Mouse (Mus musculus): ENCODE data around the gene Gcnt7. TPM values are rescaled to one million over a fixed set of nuclear protein-coding genes. Genes with fewer than 3 reads are reported as not detected.

Gene Gcnt7
- polyA plus RNA-seq, 1 experiment from 2014 or later: 0.50 TPM

DNA sequence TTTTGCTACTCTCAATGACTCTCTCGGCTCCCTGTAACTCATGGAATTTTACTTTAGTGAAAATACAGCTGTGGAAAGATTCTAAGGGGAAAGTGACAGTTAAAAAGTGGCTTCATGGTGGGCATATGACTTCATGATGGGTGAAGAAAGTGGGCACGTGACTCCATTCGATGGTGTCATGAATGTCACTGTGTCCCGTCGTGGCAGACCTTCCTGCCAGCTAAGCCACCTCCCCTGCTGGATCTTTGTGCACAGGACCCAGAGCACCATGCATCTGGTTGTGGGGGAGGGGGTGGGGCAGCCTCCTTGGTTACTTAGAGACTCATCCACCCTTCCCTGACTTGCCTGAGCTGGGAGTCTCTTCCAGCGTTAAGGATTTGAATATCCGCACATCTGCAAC, 54.2 kb downstream of the Gcnt7 start:
- no peak for ATAC-seq (replicated peaks; ENCODE audit: low FRiP score, low read depth)
- no peak overlapping the region for H3K9ac ChIP-seq (ENCODE audit: low read depth, low read length)
- 54% methylated on average over 7 of the region's 7 CpGs for WGBS
- no peak for TF ChIP-seq CTCF (IDR thresholded peaks at IDR 0.05; ENCODE audit: low read depth)
- H3K9me3 ChIP-seq (replicated peaks; ENCODE audit: low read length): no peaks in the 10 kb centered on the region
- H3K27ac ChIP-seq: no peak overlapping the region
- DNase-seq (ENCODE audit: low spot score): no peak
- H3K27me3 ChIP-seq (ENCODE audit: insufficient read depth, low read length): no peaks in the 10 kb centered on the region
- no peak overlapping the region for H3K4me2 ChIP-seq (ENCODE audit: low read length)
- H3K4me1 ChIP-seq (replicated peaks; ENCODE audit: insufficient read depth, low read length): no peaks in the 10 kb centered on the region
- H3K36me3 ChIP-seq (ENCODE audit: insufficient read depth, low read length): no peaks in the 10 kb centered on the region
- no peak overlapping the region for H3K4me3 ChIP-seq (replicated peaks; ENCODE audit: low read depth, low read length)

DNA sequence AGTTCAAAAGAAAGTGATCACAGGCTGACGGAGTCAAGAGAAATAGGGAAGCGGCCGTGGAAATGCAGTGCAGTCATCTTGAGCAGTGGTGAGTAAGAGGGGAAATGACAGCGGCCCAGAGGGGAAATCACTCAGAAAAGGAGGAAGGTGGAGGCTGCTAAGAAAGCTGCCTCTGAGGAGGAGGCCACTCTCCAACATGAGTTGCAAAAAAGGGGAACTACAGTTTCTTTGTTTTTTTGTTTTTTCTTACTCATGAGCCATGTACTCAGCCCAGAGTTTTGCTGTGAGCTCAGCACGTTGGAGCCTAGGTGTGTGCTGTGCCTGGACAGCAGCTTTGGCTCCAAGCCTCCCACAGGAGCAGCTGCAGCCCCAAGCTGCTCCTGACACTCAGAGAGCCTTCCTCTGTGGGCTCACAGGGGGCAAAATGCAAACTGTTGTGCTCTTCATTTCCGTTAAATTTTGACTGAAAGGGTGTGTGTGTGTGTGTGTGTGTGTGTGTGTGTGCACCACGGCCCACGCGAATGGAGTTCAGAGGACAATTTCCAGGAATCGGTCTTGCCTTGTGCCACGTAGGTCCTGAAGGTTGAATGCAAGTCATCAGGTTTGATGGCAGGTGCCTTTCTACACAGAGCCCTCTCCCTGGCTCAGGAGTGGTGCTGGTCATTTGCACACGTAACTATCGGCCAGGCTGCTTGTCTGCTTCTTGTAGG, 57.1 kb downstream of the Gcnt7 start:
- no peak overlapping the region for H3K27ac ChIP-seq
- H3K4me2 ChIP-seq (ENCODE audit: low read length): no peak overlapping the region
- no peaks in the 10 kb centered on the region for H3K4me1 ChIP-seq (replicated peaks; ENCODE audit: insufficient read depth, low read length)
- no peak for TF ChIP-seq CTCF (IDR thresholded peaks at IDR 0.05; ENCODE audit: low read depth)
- ATAC-seq (replicated peaks; ENCODE audit: low FRiP score, low read depth) (no peak), DNase-seq (ENCODE audit: low spot score) (peak; percentile 24)
- H3K4me3 ChIP-seq (replicated peaks; ENCODE audit: low read depth, low read length): no peak overlapping the region
- no peak overlapping the region for H3K9ac ChIP-seq (ENCODE audit: low read depth, low read length)
- no peaks in the 10 kb centered on the region for H3K36me3 ChIP-seq (ENCODE audit: insufficient read depth, low read length)
- no peaks in the 10 kb centered on the region for H3K27me3 ChIP-seq (ENCODE audit: insufficient read depth, low read length)
- H3K9me3 ChIP-seq (replicated peaks; ENCODE audit: low read length): no peaks in the 10 kb centered on the region
- 60% methylated on average over 13 of the region's 13 CpGs for WGBS

Other genes starting within 250 kb of the Gcnt7 start
- gene Mc3r, start 210.1 kb downstream of the Gcnt7 start, polyA plus RNA-seq (2015; fragmentation: Nextera tagmentation; extraction: Ambion mirVana): not detected in 2 replicates
- gene Fam210b, start 113.0 kb downstream of the Gcnt7 start, polyA plus RNA-seq (2015; fragmentation: Nextera tagmentation; extraction: Ambion mirVana): 11.7 and 12.1 TPM in 2 replicates
- 40.0 and 46.3 TPM in 2 replicates for gene Aurka, start 88.1 kb downstream of the Gcnt7 start, polyA plus RNA-seq (2015; fragmentation: Nextera tagmentation; extraction: Ambion mirVana)
- 32.4 and 34.6 TPM in 2 replicates for gene Cstf1, start 87.9 kb downstream of the Gcnt7 start, polyA plus RNA-seq (2015; fragmentation: Nextera tagmentation; extraction: Ambion mirVana)
- gene Cass4, start 64.8 kb downstream of the Gcnt7 start, polyA plus RNA-seq (2015; fragmentation: Nextera tagmentation; extraction: Ambion mirVana): 0.13 and 0.14 TPM in 2 replicates
- 73.2 and 83.9 TPM in 2 replicates for gene Rtf2, start 18.0 kb downstream of the Gcnt7 start, polyA plus RNA-seq (2015; fragmentation: Nextera tagmentation; extraction: Ambion mirVana)
- gene Fam209, start 13.9 kb upstream of the Gcnt7 start, polyA plus RNA-seq (2015; fragmentation: Nextera tagmentation; extraction: Ambion mirVana): 0.20 TPM in 1 of 2 replicates, not detected in the other
- gene Tfap2c, start 91.0 kb upstream of the Gcnt7 start, polyA plus RNA-seq (2015; fragmentation: Nextera tagmentation; extraction: Ambion mirVana): 0.22 and 0.53 TPM in 2 replicates